Mouse (Mus musculus) liver, embryonic 14.5 days (tissue): Measurements from ENCODE around the gene P2rx1.

Experiments used
- CTCF ChIP-seq: IDR thresholded peaks from 2 replicates; pipeline ENCODE4 v1.5.1; 2016; ENCODE audit warnings: antibody characterized with exemption, low read depth, control low read depth
- EP300 ChIP-seq: IDR thresholded peaks from 2 replicates; pipeline ENCODE4 v1.6.1; 2016; ENCODE audit warnings: antibody characterized with exemption, low read depth

DNA sequence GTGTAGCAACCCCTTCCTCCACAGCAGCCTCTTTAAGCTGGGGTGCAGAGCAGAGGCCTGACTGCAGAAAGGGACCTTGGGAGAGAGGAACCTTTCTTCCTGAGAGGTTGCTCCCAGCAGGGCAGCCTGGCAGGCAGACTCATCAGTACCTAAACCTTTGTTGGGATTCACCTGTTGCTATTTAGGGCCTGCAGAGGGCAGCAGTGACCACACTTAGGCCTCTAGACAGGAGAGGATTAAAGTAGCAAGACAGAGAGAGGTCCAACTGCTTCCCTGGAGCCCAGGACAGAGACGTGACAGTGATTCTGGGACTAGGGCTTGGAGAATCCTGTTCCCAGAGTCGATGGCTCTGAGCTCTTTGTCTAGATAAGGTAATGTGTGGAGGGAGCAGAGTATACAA, 7.5 kb downstream of the P2rx1 start:
- peak; percentile 79 for TF ChIP-seq CTCF
- no peak for TF ChIP-seq EP300
